Mouse (Mus musculus) kidney, embryonic 14.5 days (tissue): ENCODE data around the gene Slco1c1. TPM values are rescaled to one million over a fixed set of nuclear protein-coding genes. Genes with fewer than 3 reads are reported as not detected.
A peak's percentile ranks its signal among the peaks of the same experiment; 100 is the strongest.

Experiments used
- ATAC-seq: fragments of 200-750 bp; cut with Nextera tagmentation; 2 replicates; pipeline ENCODE4 v1.8.0; 2017; ENCODE audit warnings: moderate number of reproducible peaks, mild to moderate bottlenecking, moderate TSS enrichment, moderate library complexity; ENCODE audit not compliant: low FRiP score, low TSS enrichment
- H3K27ac ChIP-seq: fragments of 300-500 bp; sonication (generic); 2 replicates; pipeline ENCODE4 v1.5.1; 2014; ENCODE audit warnings: low read depth, mild to moderate bottlenecking, low read length, moderate library complexity, mixed read lengths
- H3K27me3 ChIP-seq: fragments of 300-500 bp; sonication (generic); 2 replicates; pipeline ENCODE4 v1.6.1; 2014; ENCODE audit warnings: mild to moderate bottlenecking, low read length; ENCODE audit not compliant: control insufficient read depth, insufficient read depth
- H3K36me3 ChIP-seq: fragments of 300-500 bp; sonication (generic); 2 replicates; pipeline ENCODE4 v1.6.1; 2014; ENCODE audit warnings: low read length, mixed read lengths; ENCODE audit not compliant: control insufficient read depth, insufficient read depth
- H3K4me1 ChIP-seq: fragments of 300-500 bp; sonication (generic); 2 replicates; pipeline ENCODE4 v1.6.1; 2014; ENCODE audit warnings: low read length, mixed read lengths; ENCODE audit not compliant: control insufficient read depth, insufficient read depth
- H3K4me2 ChIP-seq: fragments of 300-500 bp; sonication (generic); replicated peaks from 2 replicates; pipeline ENCODE4 v1.6.1; 2014; ENCODE audit warnings: low read depth, mild to moderate bottlenecking, low read length
- H3K4me3 ChIP-seq: fragments of 300-500 bp; sonication (generic); 2 replicates; pipeline ENCODE4 v1.5.1; 2014; ENCODE audit warnings: mild to moderate bottlenecking, low read length
- H3K9ac ChIP-seq: fragments of 300-500 bp; sonication (generic); 2 replicates; pipeline ENCODE4 v1.6.1; 2014; ENCODE audit warnings: low read depth, mild to moderate bottlenecking, low read length, moderate library complexity
- H3K9me3 ChIP-seq: fragments of 300-500 bp; sonication (generic); 2 replicates; pipeline ENCODE4 v1.6.1; 2016; ENCODE audit warnings: low read length; ENCODE audit not compliant: control insufficient read depth
- WGBS: fragments of 180-500 bp; shearing (Covaris S2); extraction: QIAGEN DNeasy Blood & Tissue Kit; methylation state at CpG from one replicate; pipeline ENCODE4 v1.1.7; 2014; 5-methylcytosine and 5-hydroxymethylcytosine counted together
- polyA plus RNA-seq: library from polyadenylated mRNA; unstranded; fragments of >200 nt; fragmentation: Nextera tagmentation; extraction: Ambion mirVana; gene quantifications from 2 replicates; pipeline ENCODE4 v1.2.1, GENCODE M21; 2014

Gene Slco1c1
- polyA plus RNA-seq, 1 experiment from 2014 or later, result 0.32 TPM

DNA sequence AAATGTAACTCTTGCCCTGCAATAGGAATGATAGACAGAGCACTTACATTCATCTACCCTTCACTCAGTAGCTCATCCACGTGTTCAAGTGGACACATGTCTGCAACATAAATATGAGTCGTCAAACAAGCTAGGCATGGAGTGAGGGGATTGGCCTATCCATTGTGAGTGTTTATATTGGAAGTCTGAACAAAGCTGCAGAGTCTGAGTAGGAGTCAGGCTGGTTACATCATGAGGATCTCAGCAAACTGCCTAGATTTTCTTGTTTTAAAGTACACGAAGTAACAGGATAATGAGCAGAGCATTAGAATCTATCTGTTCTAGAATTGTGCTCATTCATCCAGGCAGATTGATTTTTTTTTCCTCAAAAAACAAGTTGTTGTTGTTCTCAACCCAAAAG lies 23.0 kb upstream of the Slco1c1 start:
- no peak overlapping the region for H3K27ac ChIP-seq
- no peak overlapping the region for H3K4me2 ChIP-seq
- H3K4me1 ChIP-seq, result no peaks in the 10 kb centered on the region
- no peak overlapping the region for H3K9ac ChIP-seq
- no peak overlapping the region for H3K4me3 ChIP-seq
- peaks cover 7% of the 10 kb centered on the region; the same call in 1 of the 2 replicates for H3K36me3 ChIP-seq
- no peaks in the 10 kb centered on the region for H3K9me3 ChIP-seq
- 79% methylated on average over 3 of the region's 3 CpGs for WGBS
- H3K27me3 ChIP-seq, result no peaks in the 10 kb centered on the region
- ATAC-seq, result no peak

DNA sequence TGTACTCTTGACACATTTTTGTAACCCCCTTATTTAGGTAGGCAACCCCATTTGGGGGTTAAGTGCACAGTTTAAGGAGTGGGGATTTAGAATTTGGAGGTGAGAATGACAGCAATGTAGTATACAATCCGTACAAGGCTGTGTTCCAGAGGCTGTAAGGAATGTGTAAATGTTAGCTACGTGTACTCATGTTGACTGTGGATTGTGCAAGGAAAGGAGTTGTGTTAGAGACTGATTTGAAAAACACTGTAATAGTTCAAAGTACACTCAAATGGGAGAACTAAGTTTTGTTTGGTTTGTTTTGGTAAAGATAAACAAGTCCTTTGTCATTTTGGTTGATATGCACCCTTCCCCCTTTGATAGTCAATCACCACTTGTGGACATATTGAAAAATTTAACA lies 1.6 kb upstream of the Slco1c1 start:
- WGBS, result 77% methylated on average over 2 of the region's 2 CpGs
- Histone ChIP-seq H3K27ac (no peak overlapping the region), H3K4me1 (no peaks in the 10 kb centered on the region), H3K36me3 (no peaks in the 10 kb centered on the region), H3K4me3 (no peak overlapping the region), H3K9me3 (no peaks in the 10 kb centered on the region), H3K9ac (no peak overlapping the region), H3K4me2 (no peak overlapping the region), H3K27me3 (no peaks in the 10 kb centered on the region)
- no peak for ATAC-seq

DNA sequence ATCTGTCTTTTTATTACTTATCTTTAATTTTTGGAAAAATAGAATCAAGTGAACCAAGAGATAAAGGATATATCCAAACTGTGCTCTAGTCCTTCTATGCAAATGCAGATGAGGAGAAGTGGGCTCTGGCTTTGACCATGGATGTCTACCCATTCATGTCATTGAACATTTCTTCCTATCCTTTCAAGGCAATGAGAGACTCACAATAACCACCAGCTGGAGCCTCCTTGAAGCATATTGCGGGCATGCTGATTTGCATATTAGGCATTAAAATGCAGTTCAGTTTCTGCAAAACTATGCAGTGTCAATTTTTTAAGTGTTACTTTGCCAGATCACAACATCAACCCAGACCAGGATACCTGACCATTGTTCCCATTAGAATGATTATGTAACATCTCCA lies 1.6 kb downstream of the Slco1c1 start:
- no peak for ATAC-seq

DNA sequence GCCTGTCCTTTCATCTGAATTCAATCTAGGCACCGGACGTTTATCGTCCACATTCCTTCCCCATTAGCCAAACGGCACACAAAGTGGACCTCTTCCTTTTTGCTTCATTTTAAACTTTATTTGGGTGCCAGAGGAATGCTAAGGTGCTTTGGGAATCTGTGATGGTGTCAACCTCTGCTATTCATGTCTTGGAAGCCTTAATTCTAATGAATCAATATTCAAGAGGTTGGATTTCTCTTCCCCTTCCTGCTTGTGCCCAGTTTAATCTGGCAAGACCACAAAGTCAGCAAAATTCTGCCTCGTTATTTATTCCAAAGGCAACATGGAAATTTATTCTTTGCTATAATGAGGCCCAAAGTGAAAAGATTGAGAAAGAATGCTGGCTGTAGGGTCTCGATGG lies 6.7 kb downstream of the Slco1c1 start:
- no peak for ATAC-seq
- H3K4me3 ChIP-seq, result no peak overlapping the region
- H3K4me2 ChIP-seq, result no peak overlapping the region
- no peaks in the 10 kb centered on the region for H3K27me3 ChIP-seq
- H3K9ac ChIP-seq, result no peak overlapping the region
- 75% methylated on average over 6 of the region's 6 CpGs for WGBS
- no peaks in the 10 kb centered on the region for H3K4me1 ChIP-seq
- no peak overlapping the region for H3K27ac ChIP-seq
- no peaks in the 10 kb centered on the region for H3K9me3 ChIP-seq
- H3K36me3 ChIP-seq, result no peaks in the 10 kb centered on the region

More for the DNA sequence above, 1.6 kb downstream of the Slco1c1 start:
- Histone ChIP-seq H3K27ac (no peak overlapping the region), H3K9me3 (no peaks in the 10 kb centered on the region), H3K36me3 (no peaks in the 10 kb centered on the region), H3K4me1 (no peaks in the 10 kb centered on the region), H3K4me3 (no peak overlapping the region), H3K27me3 (no peaks in the 10 kb centered on the region), H3K9ac (no peak overlapping the region), H3K4me2 (no peak overlapping the region)
- WGBS, result 97% methylated on average over 1 of the region's 1 CpGs

DNA sequence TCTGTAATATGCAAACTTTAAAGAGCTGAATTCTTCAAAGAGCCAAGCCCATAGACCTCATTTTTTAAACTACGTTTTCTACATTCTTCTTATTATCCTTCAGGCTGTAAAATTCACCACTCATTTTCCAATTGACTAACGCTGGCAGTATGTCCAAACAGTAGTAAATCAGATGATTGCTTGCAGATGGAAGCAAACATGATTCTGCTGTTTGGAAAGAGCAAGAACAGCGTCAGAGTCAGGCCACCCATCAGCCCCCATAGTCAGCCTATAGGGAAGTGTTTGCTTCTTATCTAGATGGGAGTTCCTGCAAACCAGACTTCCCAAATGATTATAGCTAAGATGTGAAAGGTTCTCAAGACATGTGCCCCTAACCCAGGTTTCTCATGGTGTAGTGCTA lies 13.1 kb downstream of the Slco1c1 start:
- Histone ChIP-seq H3K4me1 (no peaks in the 10 kb centered on the region), H3K9me3 (no peaks in the 10 kb centered on the region), H3K36me3 (no peaks in the 10 kb centered on the region), H3K4me2 (no peak overlapping the region), H3K27ac (no peak overlapping the region), H3K4me3 (no peak overlapping the region), H3K9ac (no peak overlapping the region), H3K27me3 (no peaks in the 10 kb centered on the region)
- 22% methylated on average over 3 of the region's 3 CpGs for WGBS
- no peak for ATAC-seq

DNA sequence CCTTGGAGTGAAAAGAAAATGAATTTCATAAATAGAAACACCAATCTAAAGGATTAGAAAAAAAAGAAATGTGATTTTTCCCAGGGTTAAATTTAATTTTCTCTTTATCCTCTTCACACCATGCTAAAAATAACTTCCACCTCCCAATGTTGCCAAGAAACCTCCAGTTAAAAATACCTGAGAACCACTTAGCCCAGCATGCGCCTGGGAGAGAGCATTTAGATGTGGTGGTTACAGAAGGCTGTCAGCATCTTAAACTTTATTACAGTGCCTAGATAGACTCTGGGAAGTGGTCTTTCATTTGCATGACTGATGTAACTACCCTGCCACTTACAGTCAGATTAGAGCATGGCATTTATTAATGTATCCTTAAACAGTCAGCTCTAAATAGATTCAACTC lies 17.0 kb downstream of the Slco1c1 start:
- no peaks in the 10 kb centered on the region for H3K36me3 ChIP-seq
- H3K4me1 ChIP-seq, result no peaks in the 10 kb centered on the region
- WGBS, result 81% methylated on average over 1 of the region's 1 CpGs
- no peaks in the 10 kb centered on the region for H3K9me3 ChIP-seq
- H3K27ac ChIP-seq, result no peak overlapping the region
- no peaks in the 10 kb centered on the region for H3K27me3 ChIP-seq
- no peak overlapping the region for H3K4me3 ChIP-seq
- ATAC-seq, result no peak
- no peak overlapping the region for H3K9ac ChIP-seq
- no peak overlapping the region for H3K4me2 ChIP-seq

DNA sequence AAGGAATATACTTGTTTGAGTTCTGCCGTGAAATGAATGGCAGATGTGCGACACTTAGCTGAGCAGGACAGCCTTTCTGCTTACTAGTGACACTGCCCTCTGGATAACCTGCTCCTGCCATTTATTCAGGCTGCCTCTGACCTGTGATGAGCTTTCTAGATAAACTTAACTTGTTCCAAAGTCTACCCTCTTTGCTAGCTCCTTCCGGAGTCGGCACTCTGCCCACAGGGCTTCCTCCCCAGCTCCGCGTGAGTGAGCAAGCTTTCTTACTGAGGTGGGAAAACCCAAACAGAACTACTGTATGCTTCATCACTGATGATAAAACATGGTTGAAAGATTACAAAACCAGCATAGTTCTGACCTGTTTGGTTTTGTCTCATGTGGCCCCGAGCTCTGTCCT lies 19.2 kb downstream of the Slco1c1 start:
- Histone ChIP-seq H3K27me3 (no peaks in the 10 kb centered on the region), H3K36me3 (no peaks in the 10 kb centered on the region), H3K4me3 (no peak overlapping the region), H3K9ac (no peak overlapping the region), H3K4me1 (no peaks in the 10 kb centered on the region), H3K27ac (no peak overlapping the region), H3K4me2 (no peak overlapping the region), H3K9me3 (no peaks in the 10 kb centered on the region)
- WGBS, result 67% methylated on average over 7 of the region's 7 CpGs
- peak; percentile 49; the same call in 1 of the 2 replicates for ATAC-seq

DNA sequence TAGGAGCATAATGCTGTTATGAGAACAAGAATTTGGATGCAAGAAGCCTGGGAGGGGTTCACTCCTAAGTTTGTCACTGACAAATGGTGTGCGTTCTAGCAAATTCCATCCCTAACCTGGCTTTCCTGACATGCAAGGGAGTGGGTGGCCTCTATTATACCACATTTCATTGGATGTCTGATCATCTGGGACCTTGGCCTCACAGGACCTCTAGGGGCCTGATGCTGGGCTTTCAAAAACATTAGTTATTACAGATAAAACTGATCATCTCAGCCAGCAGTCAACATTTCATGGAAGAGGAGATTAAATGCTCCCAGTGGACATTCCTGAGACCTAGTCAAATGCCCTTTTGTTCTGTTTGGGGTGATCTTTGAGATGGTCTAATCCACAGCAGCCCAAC lies 34.0 kb downstream of the Slco1c1 start:
- WGBS, result 77% methylated on average over 1 of the region's 1 CpGs
- Histone ChIP-seq H3K4me1 (no peaks in the 10 kb centered on the region), H3K4me3 (no peak overlapping the region), H3K36me3 (no peaks in the 10 kb centered on the region), H3K27me3 (no peaks in the 10 kb centered on the region), H3K4me2 (no peak overlapping the region), H3K27ac (no peak overlapping the region), H3K9me3 (no peaks in the 10 kb centered on the region), H3K9ac (no peak overlapping the region)
- ATAC-seq, result no peak

DNA sequence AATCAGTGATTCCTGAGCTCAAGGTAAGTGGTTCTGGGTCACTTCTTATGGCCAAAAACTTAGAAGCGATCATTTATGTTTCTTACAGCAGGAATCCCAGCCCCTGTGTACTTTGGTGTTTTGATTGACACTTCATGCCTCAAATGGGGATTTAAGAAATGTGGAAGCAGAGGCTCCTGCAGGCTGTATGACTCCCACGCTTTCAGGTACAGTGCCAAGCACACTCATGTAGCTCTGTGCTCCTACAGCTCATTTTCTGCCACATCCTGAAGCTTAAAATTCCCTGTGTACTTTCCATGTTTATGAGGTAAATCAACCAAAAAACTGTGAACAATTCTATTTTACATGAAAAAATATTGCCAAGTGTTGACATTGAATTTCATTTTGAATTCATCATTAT lies 43.2 kb downstream of the Slco1c1 start:
- Histone ChIP-seq H3K27me3 (no peaks in the 10 kb centered on the region), H3K4me1 (no peaks in the 10 kb centered on the region), H3K9ac (no peak overlapping the region), H3K9me3 (no peaks in the 10 kb centered on the region), H3K36me3 (no peaks in the 10 kb centered on the region), H3K4me2 (no peak overlapping the region), H3K27ac (no peak overlapping the region), H3K4me3 (no peak overlapping the region)
- WGBS, result 81% methylated on average over 2 of the region's 2 CpGs
- ATAC-seq, result no peak
